Mouse (Mus musculus) monocyte, adult 5-6 weeks (primary cell): ENCODE data around the gene Dnajc28. TPM values are rescaled to one million over a fixed set of nuclear protein-coding genes. Genes with fewer than 3 reads are reported as not detected.
"Not testable (repeated sequence)": the region's sequence is repeated elsewhere in the genome, so short reads cannot be mapped to it uniquely, and the experiment has no call there.

Source experiments
- ATAC-seq: fragments of 153-309, 156-312 bp; replicated peaks from 2 replicates; pipeline ENCODE4 v1.8.0; 2017; ENCODE audit warnings: mild to moderate bottlenecking; ENCODE audit not compliant: low TSS enrichment, insufficient number of reproducible peaks, severe bottlenecking, poor library complexity, low FRiP score
- total RNA-seq: library from RNA; stranded (forward); fragments of 200-1000, 200-491, 200-594 nt; gene quantifications from 3 replicates; pipeline ENCODE4 v1.2.3, GENCODE M21; 2017

The Dnajc28 gene
- total RNA-seq, result 1.1 to 3.1 TPM (median 1.6 TPM) in 3 replicates

DNA sequence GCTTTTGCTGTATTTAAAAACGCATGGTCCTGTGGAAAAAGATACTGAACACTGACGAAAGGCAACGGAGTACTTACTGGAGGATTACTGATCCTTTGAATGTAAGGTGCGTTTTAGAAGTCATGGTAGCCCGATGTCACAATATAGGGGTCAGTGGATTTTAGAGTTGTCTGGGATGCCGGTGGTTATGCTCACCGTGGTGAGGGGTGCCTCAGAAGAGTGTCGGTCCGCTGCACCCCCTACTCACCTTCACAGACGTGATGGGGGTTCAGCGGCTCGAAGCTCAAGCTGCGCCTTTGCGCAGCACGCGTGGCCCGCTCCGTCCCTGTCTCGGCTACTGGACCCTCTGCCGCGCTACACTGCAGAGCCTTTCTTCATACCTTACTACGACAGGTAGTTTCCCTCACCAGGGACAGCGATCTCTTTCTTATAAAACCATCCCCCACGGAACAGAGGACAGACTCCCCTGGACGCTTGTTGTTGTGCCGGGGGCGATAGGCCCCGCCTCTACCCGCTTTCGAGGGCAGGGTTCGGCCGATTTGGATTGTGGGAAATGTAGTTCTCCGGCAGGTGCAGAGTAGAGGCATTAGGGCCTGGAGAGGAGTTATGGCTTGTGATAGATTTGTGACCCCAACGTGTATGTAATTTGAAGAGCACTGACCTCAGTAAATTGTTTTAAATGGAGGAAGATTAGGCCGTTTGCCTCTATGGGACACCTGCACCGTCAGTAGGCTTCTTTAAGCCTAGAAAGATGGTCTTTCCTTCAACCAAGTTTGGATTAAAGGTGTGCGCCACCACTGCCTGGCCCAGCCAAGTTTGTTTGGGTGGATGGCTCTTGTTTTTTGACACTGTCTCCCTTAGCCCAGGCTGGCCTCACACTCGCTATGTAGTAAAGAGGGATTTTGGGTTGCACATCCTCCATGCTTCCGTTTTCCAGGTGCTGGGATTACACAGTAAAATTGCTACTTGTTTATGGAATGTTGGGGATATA lies at the start of gene Dnajc28:
Gene Dnajc28 (minus strand): TSS at position 516 of the 991 bp plus-strand sequence.
- peak; percentile 80 for ATAC-seq

GRCm38 (mm10) chr16:91663795-91664194 lies 45.0 kb upstream of the Dnajc28 start:
- ATAC-seq, result no peak

DNA sequence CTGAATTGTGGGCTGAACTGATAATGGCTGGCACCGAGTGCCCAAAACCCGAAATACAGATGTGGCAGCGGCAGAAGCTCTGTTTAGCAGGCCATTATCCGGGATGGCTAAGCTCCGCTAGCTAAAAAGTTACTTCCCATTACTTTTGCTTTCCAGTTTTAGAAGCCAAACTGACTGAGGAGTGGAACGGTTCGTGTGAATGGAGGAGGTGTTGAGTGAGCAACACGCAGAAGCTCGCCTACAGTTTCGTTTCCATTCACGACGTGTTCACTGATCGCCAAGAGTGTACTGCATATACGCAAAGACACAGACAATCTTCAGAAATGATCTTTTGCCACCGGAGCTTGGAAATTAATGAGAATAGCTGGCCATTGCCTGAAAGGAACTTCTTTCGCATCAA lies 43.5 kb upstream of the Dnajc28 start:
- ATAC-seq, result no peak

DNA sequence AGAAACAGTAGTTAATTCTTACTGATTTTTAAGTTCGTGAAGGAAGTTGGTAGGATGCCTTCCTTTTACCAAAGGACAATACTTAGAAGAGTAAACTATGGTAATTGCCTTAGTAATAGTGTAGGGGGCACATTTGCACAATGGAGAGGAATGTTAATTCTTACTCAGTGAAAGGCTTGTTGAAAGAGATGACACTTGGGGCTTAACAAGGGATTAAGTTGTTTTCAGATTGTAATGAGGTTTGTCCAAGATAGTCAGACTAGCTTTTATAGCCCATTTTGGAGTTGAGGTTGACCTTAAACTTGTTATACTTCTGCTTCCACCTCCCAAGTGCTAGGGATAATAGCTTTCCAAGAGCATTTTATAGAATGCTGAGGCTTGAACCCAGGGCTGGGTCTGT lies 42.6 kb upstream of the Dnajc28 start:
- no peak for ATAC-seq

GRCm38 (mm10) chr16:91659798-91660197 lies 41.0 kb upstream of the Dnajc28 start:
- no peak for ATAC-seq

GRCm38 (mm10) chr16:91658471-91658870 lies 39.6 kb upstream of the Dnajc28 start:
- ATAC-seq, result no peak

DNA sequence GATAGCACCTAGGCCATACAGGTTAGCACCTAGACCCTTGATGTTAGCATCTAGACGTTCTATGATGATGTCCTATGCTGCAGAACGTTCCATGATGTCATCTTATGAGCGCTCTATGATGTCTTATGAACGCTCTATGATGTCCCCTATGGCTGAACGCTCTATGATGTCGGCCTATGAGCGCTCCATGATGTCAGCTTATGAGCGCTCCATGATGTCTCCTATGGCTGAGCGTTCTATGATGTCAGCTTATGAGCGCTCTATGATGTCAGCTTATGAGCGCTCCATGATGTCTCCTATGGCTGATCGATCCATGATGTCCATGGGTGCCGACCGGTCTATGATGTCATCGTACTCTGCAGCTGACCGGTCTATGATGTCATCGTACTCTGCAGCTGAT lies 38.5 kb upstream of the Dnajc28 start:
- ATAC-seq, result no peak

- ATAC-seq, result no peak
These were observed 36.5 kb upstream of the Dnajc28 start for GRCm38 (mm10) chr16:91655285-91655684.

DNA sequence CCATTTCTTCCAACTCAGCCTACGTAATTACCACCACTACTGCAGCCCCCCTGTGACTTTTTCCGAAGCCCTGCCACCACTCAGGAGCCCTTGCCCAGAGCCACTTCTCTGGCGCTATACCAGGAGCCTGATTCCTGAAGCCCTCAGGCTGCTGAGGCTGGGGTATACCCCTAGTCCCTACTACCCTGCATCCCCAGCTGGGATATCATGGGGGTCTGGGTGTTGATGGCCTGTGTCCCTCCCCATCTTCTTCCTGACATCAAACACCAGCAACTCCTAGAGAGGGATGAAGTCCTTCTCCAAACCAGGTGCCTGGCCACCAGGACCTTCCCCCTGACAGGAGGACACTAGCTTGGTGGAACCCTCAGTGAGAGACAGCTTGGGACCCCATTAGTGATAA lies 33.4 kb upstream of the Dnajc28 start:
- ATAC-seq, result no peak

GRCm38 (mm10) chr16:91649781-91650180 lies 31.0 kb upstream of the Dnajc28 start:
- no peak for ATAC-seq

DNA sequence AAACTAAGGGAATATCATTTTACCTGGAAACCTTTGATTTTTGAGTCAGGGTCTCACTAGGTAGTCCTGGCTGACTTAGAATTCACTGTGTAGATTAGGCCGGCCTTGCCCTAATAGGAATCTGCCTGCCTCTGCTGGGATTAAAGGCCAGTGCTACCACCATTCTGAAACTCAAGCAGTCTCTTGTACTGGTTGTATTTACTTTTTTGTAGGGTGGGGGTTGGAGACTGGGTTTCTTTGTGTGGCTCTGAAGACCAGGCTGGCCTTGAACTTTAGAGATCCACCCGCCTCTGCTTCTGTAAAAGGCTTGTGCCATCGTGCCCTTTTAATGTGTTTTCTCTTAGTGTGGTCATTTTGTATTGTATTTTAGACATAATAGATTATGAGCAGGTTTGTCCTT lies 30.4 kb upstream of the Dnajc28 start:
- ATAC-seq, result no peak

GRCm38 (mm10) chr16:91648220-91648550 lies 29.4 kb upstream of the Dnajc28 start:
- peak; percentile 34; the same call in 1 of the 2 replicates for ATAC-seq

DNA sequence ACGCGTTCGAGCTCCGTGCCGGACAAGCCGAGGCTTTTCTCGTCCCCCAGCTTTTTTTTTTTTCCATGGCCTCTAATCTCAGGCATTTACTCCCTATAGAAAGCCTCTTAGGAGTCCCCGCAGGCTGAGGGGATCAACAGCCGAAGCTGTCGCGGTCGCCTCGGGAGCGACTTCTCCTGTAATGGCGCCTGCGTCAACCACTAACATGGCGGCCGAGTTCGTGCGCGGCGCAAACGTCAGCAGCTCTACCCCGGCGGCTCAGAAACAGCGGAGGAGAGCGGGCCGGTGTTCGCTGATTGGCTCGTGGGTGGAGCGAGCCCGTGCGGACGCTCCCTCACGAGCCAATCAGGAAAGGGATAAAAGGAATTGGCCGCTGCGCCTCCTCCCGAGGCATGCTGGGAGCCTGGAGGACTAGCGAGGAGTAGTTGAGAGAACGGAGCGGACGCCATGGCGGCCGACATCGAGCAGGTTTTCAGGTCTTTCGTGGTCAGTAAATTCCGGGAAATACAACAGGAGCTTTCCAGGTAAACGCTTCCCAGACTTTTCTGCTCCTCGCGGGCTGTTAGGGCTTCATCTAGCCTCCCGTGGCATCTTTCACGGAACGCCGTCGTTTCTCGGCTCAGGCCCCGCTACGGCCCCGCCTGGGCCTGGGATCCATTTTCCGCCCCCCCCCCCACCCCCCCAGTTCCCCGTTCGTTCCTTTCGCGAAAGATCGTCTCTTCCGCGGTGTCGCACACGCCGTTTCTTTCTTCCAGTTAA lies 28.8 kb upstream of the Dnajc28 start, which contains the start of gene Son:
Gene Son (plus strand): TSS at position 46 of the 759 bp plus-strand sequence.
- peak; percentile 94 for ATAC-seq

DNA sequence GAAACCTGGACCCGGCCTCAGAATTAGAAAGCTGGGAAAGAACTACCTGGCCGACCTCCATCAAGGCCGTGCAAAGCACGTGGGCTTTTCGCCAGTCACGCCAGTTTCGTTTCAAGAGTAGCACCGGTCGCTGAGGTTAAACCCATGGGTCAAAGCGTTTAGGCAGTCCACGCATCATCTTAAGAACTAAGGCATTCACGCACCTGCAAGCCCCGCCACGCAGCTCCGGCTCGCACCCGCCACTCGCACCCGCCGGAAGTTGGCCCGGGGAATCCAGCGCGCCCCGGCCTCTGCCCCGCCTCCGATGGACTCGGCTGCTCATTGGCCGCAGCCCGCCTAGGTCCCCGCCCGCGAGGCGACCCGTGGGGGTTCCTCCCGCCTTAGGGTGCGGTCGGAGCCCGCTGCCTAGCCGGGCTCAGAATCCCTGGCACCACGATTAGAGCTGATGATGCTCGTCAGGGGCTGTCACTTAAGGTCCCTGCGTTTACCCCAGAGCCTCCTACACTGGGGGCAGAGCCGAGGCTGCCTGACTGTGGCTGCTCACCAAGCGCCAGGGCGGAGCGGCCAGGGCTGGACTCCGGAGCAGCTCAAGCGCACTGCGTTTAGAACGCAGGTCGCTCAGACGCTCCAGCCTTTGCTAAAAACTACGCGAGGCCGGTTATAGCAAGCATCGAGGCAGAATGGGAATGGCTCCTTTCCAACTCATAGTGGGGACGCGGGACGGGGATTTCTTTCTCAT lies 28.0 kb upstream of the Dnajc28 start, which contains the start of gene Gart:
Gene Gart (minus strand): TSS at position 272 of the 739 bp plus-strand sequence.
- peak; percentile 69 for ATAC-seq

GRCm38 (mm10) chr16:91645995-91646602 lies 27.3 kb upstream of the Dnajc28 start:
- no peak for ATAC-seq

GRCm38 (mm10) chr16:91645420-91645819 lies 26.6 kb upstream of the Dnajc28 start:
- not testable (repeated sequence) for ATAC-seq

- ATAC-seq, result no peak
These were observed 26.1 kb upstream of the Dnajc28 start for GRCm38 (mm10) chr16:91644901-91645300.

DNA sequence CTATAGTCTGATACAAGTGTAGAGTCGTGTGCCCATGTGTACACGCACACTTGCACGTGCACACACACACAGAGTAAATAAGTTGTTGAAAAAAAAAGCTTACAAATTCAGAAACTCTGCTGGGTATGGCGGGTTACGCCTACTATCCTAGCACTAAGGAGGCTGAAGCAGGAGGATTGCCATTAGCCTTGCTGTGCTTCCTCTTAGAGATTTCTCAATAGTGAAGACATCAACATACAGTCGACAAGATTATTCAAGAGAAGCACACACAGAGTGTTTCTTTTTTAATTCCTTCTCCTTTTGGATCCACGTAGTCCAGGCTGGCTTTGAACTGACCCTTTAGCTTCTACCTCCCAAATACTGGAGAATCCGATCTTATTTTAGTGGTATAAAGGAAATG lies 21.3 kb upstream of the Dnajc28 start:
- peak; percentile 55 for ATAC-seq
